Mouse (Mus musculus) kidney, postnatal 4 days (tissue): Measurements from ENCODE around the gene Setd1a.
"Not testable (repeated sequence)": the region's sequence is repeated elsewhere in the genome, so short reads cannot be mapped to it uniquely, and the experiment has no call there.

Source experiments
- DNase-seq, 2 experiments: peaks; one replicate each; pipeline ENCODE4 v3.0.0; 2021; ENCODE audit warnings: mixed read lengths in 2 of 2

Setd1a gene

DNA sequence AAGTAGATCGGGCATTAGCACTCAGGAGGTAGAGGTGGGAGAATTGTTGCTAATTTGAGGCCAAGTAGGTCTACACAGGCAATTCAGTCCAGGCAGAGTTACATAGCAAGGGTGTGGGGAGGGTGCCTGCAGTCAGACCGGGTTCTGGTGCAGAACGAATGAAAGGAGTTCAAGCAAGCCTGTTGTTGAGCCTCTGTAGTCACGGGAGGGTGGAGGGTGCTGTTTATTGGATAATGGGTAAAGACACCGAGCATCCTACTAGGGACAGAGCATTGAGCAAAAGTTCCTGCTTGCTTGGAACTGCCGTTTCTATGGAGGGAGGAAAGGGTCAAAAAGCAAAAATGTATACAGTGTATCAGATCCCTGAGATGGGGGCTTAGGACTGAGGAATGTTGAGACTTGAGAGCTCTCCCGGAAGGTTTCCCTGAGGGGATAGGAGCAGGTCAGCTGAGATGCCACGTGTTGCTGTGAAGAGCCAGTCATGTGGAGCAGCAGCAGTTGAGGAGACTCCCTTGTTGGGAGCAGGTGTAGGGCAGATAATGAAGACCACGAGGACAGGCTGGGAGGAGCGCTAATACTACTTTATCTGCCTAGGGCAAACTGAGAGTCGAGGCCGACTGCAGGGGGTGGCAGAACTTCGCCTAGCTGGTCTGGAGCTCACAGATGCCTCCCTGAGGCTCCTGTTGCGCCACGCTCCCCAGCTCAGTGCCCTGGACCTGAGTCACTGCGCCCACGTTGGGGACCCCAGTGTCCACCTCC lies 9.4 kb upstream of the Setd1a start:
- DNase-seq, result no peak

DNA sequence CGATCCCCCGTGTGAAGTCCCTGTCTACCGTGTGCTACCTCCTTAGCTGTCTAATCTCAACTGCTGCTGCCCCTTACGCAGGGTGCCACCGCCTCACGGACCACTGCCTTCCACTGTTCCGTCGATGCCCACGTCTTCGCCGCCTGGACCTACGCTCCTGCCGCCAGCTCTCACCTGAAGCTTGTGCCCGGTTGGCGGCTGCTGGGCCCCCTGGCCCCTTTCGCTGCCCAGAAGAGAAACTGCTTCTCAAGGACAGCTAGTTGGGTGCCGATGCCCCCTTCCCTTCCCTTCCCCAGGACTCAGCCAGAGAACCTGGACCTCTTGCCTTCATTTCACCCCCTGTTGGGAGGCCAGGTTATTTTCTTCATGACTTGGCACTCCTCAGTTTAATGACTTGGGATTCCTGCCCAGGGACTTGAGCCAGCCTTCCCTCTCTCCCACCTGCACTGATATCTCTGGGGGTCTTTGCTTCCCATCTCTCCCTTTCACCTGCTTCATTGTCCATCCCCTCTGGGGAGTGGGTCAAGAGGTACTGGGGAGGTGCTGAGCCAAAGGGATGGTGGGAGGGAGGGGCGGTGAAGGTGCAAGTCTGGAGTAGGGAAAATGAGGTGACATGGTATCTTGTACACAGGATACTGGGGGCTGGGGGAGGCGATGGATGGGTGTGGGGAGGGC lies 8.7 kb upstream of the Setd1a start:
- DNase-seq, result no peak

DNA sequence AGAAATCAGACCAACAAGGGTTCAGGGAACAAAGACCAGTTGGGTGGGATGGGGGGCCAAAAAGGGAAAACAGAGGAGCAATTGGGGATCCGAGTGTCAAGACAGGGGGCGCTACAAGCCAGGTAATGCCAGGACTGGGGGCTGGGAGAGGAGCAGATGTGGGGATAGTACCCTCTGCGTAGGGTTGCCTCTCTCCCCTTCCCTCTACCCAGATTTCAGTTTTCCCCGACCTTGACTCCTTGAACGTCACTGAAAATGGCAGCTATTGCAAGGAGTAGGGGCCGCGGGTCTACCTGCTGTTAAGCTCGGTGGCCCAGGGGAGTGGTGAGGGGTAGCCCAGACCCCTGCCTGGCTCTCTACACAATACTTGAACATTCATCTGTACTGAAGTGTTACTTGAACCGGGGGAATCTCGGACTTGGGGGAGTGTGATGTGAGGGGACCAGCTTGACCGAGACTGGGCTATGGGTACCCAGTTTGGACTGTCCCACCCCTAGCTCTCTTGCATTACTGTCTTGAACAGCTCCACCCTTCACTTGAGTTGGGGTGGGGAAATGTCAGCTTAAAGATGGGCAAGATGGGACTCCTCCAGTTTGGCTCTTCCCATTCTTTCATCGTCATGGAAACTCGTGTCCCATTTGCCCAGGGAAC lies 8.0 kb upstream of the Setd1a start:
- DNase-seq, result peak in 1 of 2 experiments; percentile 33

DNA sequence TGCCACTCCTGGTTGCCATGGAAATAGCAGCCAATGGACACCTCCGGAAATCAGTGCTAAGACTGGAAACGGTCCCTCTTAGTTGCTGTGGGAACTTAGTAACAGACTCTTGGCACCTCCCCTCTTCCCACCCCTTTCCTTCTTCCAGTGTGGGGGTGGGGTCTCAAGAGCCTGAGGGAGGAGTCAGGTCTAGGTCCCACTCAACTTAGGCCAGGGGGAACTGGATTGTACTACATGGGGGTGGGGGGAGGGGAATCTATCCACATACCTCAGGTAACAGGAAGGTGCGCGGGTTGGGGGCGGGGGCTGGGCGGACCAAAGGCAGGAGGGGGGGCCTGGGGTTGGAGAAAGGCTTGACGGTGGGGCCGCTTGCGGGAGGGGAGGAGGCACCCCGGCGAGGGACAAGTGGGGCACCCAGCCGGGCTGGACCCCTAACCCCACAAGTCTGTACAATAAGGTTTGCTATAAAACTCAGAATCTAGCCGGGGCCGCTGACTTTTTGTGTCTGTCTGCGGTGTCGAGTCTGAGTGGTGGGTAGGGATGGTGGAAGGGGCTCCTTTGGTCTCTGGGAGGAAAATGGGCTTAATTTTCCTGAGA lies 7.4 kb upstream of the Setd1a start:
- peak; percentile 97 for DNase-seq

DNA sequence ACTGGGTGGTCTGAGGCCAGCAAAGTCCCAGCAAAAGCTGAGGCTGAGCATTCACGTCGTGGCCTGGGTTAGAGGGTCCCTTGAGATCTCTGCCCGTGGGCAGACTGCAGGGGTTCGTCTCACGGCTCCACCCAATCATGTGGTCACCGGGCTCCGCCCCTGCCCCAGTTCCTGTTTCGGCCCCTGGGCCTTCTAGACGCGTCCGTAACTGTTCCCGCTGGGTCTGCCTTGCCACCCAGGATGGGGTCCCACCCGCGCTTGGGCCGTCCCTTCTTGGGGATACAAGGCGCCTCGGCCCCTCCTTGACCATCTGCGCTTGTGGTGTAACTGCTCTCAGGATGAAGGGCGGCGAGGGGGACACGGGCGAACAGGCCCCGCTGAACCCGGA lies 6.8 kb upstream of the Setd1a start, which contains the start of gene Orai3:
Orai3 (plus strand) TSS at position 165 of the 388 bp plus-strand sequence.
- DNase-seq, result peak; percentile 91 to 94

DNA sequence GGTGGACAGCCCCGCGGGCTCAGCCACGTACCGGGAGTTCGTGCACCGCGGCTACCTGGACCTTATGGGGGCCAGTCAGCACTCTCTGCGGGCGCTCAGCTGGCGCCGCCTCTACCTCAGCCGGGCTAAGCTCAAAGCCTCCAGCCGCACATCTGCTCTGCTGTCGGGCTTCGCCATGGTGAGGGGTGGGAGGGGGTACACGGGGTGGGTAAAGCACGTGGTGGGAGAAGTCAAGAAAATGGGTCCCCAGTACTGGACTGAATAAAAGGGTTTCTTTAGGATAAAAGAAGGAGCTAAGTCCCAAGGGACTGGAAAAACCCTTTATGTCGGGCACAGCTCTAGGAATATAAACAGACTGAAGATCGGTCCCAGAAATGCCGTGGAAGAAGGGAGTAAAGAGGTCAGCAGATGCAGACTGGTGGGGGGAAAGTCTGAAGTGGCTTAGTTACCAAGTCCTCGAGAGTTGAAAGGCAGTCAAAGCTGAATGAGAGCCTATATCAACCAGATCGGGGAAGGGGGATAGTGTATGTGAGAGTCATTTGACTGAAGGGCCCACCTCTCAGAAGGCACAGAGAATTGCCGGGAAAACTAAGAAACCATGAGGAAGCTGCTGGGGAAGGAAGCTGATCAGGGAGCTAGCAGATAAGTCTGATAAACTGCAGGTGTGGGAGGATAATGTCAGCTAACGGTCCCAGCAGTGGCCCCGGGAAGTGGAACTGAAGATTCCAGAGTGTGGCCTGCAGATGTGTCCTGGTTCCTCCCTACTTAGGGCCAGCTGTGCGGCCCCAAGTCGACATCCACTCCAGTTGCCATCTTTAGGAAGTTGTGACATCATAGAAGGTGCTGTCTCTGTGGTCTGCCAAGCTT lies 6.2 kb upstream of the Setd1a start:
- DNase-seq, result peak in 1 of 2 experiments; percentile 39

DNA sequence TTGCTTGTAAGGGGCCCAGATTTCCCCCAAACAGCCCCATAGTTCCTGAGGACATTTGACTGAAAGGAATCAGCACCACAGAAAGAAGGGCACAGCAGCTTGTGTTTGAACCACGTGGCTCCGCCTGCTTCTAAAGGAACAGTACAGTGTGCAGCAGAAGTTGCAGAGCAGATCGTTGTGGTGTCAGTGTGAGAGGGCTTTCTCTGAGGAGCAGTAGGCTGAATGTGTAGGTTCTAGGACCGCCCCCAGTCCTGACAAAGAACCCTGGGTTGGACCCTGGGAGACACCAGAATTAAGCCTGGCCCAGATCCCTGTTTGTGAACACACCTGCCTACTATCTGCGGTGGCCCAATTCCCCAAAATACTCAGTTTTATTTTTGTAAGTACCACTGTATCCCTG lies 5.2 kb upstream of the Setd1a start:
- DNase-seq, result no peak

DNA sequence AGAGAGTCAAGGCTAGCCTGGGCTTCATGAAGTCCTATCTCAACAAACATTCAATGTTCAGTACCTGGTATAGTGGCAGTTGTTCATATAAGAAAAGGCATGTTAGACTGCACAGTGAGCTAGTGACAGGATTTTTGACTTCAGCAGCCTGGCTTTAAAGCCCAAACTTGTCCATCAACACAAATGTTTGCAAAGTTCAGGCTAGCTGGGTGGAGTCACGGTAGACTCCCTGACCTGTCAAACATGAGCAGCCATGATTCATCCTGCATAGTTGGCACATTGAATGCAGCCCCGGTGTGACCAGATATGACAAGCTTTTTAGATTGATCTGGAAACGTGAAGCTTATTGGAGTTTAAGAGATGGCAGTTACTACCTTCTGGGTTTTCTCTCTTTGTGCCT lies 4.4 kb upstream of the Setd1a start:
- DNase-seq, result no peak

DNA sequence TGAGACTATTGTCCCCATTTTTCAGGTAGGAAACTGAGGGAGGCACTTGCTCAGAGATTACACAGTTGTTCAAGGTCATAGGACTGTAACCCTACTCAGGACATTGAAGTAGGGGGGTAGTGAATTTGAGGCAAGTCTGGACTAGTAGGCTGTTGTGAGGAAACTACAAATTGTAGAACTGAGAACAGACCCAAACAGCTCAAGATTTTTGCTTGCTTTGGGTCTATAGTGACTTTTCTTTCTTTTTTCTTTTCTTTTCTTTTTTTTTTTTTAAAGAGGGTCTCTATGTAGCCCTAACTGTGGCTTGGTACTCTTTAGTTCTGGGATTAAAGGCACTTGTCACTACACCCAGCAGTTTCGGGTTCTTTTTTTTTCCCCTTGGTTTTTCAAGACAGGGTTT lies 3.9 kb upstream of the Setd1a start:
- DNase-seq, result no peak

DNA sequence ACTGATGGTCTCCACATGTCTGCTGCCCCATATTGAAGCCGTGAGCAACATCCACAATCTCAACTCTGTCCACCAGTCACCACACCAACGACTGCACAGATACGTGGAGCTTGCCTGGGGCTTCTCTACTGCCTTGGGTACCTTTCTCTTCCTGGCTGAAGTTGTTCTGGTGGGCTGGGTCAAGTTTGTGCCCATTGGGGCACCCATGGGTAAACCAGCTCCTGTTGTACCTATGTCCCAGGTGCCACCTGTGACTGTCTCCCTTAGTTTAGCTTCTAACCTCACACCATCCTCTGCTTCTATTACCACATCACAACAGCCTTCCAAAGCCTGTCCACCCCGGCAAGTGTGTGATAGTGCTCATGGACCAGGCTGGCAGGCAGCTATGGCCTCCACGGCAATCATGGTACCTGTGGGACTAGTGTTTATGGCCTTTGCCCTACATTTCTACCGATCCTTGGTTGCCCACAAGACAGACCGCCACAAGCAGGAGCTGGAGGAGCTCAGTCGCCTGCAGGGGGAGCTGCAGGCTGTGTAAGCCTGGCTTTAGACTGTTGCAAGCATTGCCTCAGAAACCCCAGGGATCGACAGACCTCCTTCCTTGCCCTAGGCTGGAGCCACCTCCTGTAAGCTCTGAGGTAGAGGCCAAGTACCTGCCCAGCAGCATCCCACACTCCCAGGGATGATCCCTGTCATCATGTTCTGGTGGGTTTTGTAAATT lies 2.6 kb upstream of the Setd1a start:
- DNase-seq, result peak; percentile 82 to 90

DNA sequence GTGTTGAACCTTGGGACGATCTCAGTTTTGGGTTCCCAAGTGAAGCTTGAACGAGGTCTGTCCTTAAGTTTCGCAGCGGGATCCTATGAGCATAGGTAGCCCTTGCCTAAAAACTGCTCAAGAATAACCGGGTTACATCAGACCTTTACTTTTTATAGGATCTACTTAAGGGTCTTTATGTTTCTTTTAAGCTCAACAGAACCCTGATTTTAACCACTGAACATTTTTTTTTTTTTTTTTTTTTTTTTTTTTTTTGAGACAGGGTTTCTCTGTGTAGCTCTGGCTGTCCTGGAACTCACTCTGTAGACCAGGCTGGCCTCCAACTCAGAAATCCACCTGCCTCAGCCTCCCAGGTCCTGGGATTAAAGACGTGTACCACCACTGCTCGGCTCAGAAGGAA lies 633 bp upstream of the Setd1a start:
- not testable (repeated sequence) for DNase-seq

DNA sequence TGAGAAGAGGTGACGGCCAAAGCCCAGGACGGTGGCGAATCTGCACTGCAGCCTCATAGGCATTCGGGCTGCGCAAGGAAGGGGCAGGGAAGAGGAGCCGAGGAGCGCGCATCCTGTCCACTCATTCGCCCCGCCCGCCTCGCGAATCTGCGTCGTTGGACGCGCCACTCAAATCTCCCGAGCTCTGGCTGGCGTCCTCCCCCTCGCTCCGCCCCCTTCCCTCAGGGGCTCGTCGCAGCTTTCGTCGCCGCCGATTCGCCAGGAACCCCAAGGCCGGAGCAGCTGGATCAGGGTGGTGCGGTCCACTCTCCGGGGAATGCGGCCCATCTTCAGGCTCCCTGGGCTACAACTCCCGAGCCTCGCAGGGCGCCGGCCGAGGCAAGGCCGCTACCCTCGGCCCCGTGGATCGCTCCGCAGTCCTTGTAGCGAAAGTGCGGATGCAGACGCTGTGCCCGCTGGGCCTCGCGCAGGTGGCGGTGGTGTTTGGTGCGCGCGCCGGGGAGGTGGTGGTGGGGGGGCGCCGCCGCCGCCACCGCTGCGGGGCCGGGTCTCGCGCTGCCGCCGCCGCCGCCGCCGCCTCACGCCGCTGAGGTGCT lies 506 bp downstream of the Setd1a start:
- DNase-seq, result peak; percentile 99

DNA sequence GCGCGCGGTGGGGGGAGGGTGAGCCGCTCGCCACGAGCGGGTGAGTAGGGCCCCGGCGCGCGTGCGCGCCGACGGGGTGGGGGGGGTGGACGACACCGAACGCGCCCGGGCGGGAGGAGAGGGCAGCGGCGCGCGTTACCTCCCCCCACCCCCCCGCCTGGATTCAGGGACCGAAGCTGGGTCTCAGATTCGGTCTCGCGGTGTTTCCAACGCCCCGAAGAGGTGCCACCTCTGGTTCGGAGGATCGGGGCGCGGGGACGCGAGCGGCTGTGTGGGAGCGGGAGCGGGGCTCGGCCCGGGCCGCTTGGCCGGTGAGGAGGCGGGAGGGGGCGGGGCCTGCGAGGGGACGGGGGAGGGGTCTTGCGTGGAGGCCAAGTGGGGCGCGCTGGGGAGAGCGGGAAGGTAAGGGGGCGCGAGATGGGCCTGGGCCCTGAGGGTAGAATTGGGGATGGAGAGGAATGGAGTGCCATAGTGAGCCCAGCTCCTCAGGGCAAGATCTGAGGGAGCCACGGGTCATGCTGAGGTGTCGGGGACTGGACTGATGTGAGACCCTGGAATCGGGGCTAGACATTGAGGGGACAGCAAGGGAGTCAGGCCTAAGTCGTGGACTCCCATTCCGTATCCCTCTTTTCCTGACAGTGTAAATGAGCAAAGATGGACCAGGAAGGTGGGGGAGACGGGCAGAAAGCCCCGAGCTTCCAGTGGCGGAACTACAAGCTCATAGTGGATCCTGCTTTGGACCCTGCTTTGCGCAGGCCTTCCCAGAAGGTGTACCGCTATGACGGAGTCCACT lies 1.2 kb downstream of the Setd1a start:
- DNase-seq, result peak; percentile 78 to 84

DNA sequence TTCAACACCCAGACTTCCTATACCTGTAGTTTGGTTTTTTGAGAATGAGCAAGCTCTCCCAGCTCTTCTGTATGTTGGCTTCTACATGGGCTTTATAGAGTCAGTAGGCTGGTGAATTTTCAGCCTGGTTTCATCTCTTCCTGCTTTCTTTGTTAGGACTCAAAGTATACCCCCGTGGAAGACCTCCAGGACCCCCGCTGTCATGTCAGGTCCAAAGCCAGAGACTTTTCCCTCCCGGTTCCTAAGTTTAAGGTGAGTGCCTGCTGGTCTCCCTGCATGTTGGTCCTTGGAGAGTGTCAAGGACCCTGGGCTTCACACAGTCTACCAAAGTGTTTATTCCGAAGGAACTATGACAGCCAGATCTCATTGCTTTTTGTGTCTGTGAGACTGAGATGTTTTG lies 1.9 kb downstream of the Setd1a start:
- no peak for DNase-seq

DNA sequence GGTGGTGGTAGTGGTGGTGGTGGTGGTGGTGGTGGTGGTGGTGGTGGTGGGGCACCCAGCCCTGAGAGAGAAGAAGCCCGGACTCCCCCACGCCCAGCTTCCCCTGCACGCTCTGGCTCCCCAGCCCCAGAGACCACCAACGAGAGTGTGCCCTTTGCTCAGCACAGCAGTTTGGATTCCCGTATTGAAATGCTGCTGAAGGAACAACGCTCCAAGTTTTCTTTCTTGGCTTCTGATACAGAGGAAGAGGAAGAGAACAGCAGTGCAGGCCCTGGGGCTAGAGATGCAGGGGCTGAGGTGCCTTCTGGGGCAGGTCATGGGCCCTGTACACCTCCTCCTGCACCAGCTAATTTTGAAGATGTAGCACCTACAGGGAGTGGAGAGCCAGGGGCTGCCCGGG lies 8.8 kb downstream of the Setd1a start, which contains the start of gene Gm49388:
Gm49388 (plus strand) TSS at position 301 of the 400 bp plus-strand sequence.
- DNase-seq, result no peak

DNA sequence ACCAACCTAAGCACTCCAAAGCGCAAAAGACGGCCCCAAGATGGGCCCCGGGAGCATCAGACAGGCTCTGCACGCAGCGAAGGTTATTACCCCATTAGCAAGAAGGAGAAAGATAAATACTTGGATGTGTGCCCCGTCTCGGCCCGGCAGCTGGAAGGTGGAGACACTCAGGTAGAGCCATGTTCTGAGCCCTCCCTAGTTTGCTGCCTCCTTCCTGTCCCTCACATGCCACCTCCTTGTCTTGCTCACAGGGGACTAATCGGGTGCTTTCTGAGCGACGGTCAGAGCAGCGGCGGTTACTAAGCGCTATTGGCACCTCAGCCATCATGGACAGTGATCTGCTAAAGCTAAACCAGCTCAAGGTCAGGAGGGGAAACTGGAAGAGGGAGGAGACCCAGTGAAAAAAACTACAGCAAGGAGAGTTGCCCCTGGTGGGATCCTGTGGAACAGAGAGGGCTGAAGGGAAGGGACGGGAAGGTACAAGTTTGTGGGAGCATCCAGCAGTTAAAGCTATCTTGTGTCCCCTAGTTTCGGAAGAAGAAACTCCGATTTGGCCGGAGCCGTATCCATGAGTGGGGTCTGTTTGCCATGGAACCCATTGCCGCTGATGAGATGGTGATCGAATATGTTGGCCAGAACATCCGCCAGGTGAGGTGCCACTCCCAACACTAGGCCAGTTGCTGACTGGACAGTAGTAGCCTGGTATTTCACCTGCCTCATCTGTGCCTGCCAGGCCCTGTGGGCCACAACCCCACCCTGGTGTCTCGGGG lies 20.8 kb downstream of the Setd1a start:
- no peak for DNase-seq

DNA sequence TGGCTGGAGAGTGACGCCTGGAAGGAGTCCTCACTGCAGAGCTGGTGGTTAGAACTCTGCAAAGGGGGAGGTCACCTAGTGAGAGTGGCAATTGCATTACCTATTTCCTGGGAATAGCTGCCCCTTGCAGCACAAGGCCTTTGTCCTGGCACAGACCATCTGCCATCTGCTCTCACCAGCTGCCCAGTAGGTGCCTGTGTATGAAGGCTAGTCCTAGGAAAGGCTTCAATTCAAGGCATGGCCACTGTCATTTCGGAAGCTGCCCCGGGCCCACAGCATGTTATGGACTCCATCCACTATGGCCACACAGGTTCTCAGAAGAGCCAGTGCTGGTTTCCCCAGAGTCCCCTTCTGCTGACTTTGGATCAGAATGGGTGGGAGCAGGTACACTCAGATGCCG lies 22.1 kb downstream of the Setd1a start:
- no peak for DNase-seq

DNA sequence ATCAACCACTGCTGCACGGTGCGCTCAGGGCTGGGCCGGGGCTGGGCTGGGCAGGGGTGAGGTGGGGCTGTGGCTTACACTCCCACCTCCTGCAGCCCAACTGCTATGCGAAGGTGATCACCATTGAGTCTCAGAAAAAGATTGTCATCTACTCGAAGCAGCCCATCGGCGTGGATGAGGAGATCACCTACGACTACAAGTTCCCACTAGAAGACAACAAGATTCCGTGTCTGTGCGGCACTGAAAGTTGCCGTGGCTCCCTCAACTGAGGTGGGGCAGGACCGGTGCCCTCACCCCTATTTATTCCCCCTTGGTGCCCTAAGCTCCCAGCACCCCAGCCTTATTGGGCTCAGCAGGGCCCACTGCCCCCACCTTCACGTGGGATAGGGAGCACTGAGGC lies 22.7 kb downstream of the Setd1a start:
- no peak for DNase-seq

DNA sequence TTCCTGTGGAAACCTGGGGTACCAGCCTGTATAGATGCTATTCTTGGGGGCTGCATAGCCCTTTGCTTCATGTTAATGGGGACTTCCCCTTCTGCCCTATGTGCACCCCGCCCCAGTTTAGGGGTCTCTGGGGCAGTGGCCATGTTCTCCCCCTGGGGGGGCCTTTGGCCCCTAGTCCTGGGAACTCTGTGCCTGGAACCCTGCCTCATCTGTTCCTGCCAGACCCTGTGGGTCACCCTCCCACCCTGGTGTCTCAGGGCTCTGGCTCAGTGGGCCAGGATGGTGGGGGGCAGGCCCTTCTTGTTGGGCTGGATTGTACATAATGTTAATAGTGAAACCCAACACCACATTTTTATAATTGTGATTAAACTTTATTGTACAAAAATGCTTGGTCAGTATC lies 23.3 kb downstream of the Setd1a start:
- no peak for DNase-seq
